Mouse (Mus musculus): ENCODE data around the gene Ano9.

DNA sequence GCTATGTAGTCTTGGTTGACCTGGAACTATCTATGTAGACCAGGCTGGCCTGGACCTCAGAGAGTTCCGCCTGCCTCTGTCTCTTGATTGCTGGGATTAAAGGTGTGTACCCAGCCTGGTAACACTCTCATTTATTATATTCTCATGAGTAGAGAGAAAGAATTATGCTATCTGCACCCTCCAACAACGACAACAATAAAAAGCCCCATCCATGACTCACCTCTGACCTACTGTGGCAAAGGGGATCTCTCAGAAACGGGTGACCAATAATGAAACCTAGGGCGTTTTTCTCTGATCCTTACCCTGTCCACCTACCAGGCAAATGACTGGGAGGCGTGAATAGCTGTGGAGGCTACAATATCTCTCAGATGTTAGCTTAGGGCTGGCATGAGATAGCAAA, 20.4 kb downstream of the Ano9 start:
- TF ChIP-seq POLR2A (IDR thresholded peaks at IDR 0.05; ENCODE audit: extremely low read depth, insufficient read depth, low read length) (no peak), CTCF (IDR thresholded peaks at IDR 0.05; ENCODE audit: low read depth, low read length) (no peak)

All from liver, adult 2 months (tissue).